Mouse (Mus musculus): ENCODE results near the gene Mcmbp. TPM values are rescaled to one million over a fixed set of nuclear protein-coding genes. Genes with fewer than 3 reads are reported as not detected.

The Mcmbp gene
- total and polyA plus RNA-seq, 2 experiments from 2014 or later, result 42.0 to 43.3 TPM

DNA sequence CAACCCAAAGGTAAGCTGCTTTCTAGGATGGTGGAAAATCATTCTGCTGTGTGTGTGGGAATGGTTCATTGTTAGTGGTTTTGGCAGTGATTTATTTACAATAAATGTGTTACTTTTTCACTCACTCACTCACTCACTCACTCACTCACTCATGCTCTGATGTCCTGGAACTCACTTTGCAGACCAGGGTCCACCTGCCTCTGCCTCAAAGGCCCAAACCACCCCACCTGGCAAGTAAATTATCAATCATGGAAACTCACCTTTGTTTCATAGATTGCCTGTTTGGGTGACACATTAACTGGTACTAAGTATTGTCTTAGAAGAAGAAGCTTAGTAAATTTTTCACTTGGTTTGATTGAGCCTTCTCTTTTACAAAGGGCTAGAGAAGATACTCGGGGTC is 15.1 kb upstream of the Mcmbp start:
- ATAC-seq (no peak), DNase-seq (no peak)
- no peak for TF ChIP-seq CTCF (IDR thresholded peaks at IDR 0.05; ENCODE audit: low read depth)
- no peak overlapping the region for H3K27ac ChIP-seq (ENCODE audit: low read depth, low read length)
- no peaks in the 10 kb centered on the region for H3K4me1 ChIP-seq (ENCODE audit: insufficient read depth)
- H3K9ac ChIP-seq, result no peak overlapping the region
- peaks cover 81% of the 10 kb centered on the region for H3K36me3 ChIP-seq (ENCODE audit: insufficient read depth)
- H3K4me3 ChIP-seq (ENCODE audit: low read depth, low read length), result no peak overlapping the region
- no peak overlapping the region for H3K4me2 ChIP-seq (ENCODE audit: low read depth)
- H3K27me3 ChIP-seq (ENCODE audit: insufficient read depth, low read length), result no peaks in the 10 kb centered on the region
- H3K9me3 ChIP-seq (ENCODE audit: low read length), result no peaks in the 10 kb centered on the region
- 95% methylated on average over 1 of the region's 1 CpGs for WGBS

DNA sequence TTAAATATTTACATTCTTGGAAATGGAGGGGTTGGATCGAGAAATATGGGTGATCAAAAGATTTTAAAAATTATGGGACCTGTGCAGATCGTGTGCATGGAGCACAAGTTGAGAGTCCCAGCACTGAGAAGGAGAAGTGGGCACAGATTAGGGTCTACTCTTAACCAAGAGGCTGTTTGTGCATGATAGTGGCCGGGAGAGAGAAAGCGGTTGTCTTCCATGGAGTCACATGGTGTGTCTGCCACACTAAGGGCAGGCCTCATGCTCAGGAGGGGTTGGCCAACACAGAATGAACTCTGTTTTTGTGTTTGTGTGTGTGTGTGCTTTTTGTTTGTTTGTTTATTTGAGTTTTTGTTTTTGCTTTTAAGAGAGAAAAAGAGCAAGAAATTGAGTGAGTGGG is 11.7 kb upstream of the Mcmbp start:
- H3K27me3 ChIP-seq (ENCODE audit: insufficient read depth, low read length), result no peaks in the 10 kb centered on the region
- H3K36me3 ChIP-seq (ENCODE audit: insufficient read depth), result peaks cover 49% of the 10 kb centered on the region
- H3K4me1 ChIP-seq (ENCODE audit: insufficient read depth), result no peaks in the 10 kb centered on the region
- no peak overlapping the region for H3K4me2 ChIP-seq (ENCODE audit: low read depth)
- no peak overlapping the region for H3K4me3 ChIP-seq (ENCODE audit: low read depth, low read length)
- no peak for TF ChIP-seq CTCF (IDR thresholded peaks at IDR 0.05; ENCODE audit: low read depth)
- H3K27ac ChIP-seq (ENCODE audit: low read depth, low read length), result no peak overlapping the region
- H3K9ac ChIP-seq, result no peak overlapping the region
- H3K9me3 ChIP-seq (ENCODE audit: low read length), result no peaks in the 10 kb centered on the region
- 92% methylated on average over 4 of the region's 4 CpGs for WGBS
- DNase-seq, result no peak
- no peak for ATAC-seq

DNA sequence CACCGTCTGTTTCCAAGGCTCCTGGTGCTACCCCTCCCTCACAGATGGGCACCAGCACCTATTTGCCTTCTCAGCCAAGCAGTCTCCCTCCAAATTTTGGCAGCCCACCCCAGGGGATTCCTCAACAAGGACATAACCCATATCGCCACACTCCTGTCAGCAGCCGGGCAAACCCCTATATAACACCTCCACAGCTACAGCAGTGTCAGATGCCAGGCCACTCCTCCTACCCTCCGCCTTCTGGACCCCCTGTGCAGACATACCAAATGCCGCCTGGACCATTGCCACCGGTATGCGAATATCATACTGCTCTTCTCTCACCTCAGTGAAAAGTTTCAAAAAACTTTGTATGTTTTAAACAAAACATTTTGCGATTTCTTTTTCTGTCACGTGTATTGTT is 10.0 kb upstream of the Mcmbp start:
- no peaks in the 10 kb centered on the region for H3K9me3 ChIP-seq (ENCODE audit: low read length)
- no peak for ATAC-seq
- peaks cover 7% of the 10 kb centered on the region; the same call in 1 of the 2 replicates for H3K4me1 ChIP-seq (ENCODE audit: insufficient read depth)
- TF ChIP-seq CTCF (IDR thresholded peaks at IDR 0.05; ENCODE audit: low read depth), result no peak
- no peak for DNase-seq
- WGBS, result 76% methylated on average over 9 of the region's 9 CpGs
- no peak overlapping the region for H3K4me2 ChIP-seq (ENCODE audit: low read depth)
- peaks cover 37% of the 10 kb centered on the region for H3K36me3 ChIP-seq (ENCODE audit: insufficient read depth)
- H3K4me3 ChIP-seq (ENCODE audit: low read depth, low read length), result no peak overlapping the region
- H3K27me3 ChIP-seq (ENCODE audit: insufficient read depth, low read length), result no peaks in the 10 kb centered on the region
- H3K9ac ChIP-seq, result no peak overlapping the region
- H3K27ac ChIP-seq (ENCODE audit: low read depth, low read length), result no peak overlapping the region

GRCm38 (mm10) chr7:128748758-128749157 is 8.5 kb upstream of the Mcmbp start:
- Histone ChIP-seq H3K4me3 (ENCODE audit: low read depth, low read length) (no peak overlapping the region), H3K36me3 (ENCODE audit: insufficient read depth) (peaks cover 22% of the 10 kb centered on the region), H3K9me3 (ENCODE audit: low read length) (no peaks in the 10 kb centered on the region), H3K4me1 (ENCODE audit: insufficient read depth) (peaks cover 10% of the 10 kb centered on the region), H3K9ac (no peak overlapping the region), H3K27ac (ENCODE audit: low read depth, low read length) (no peak overlapping the region), H3K27me3 (ENCODE audit: insufficient read depth, low read length) (no peaks in the 10 kb centered on the region), H3K4me2 (ENCODE audit: low read depth) (no peak overlapping the region)
- WGBS, result 62% methylated on average over 3 of the region's 3 CpGs
- DNase-seq (no peak), ATAC-seq (no peak)
- no peak for TF ChIP-seq CTCF (IDR thresholded peaks at IDR 0.05; ENCODE audit: low read depth)

DNA sequence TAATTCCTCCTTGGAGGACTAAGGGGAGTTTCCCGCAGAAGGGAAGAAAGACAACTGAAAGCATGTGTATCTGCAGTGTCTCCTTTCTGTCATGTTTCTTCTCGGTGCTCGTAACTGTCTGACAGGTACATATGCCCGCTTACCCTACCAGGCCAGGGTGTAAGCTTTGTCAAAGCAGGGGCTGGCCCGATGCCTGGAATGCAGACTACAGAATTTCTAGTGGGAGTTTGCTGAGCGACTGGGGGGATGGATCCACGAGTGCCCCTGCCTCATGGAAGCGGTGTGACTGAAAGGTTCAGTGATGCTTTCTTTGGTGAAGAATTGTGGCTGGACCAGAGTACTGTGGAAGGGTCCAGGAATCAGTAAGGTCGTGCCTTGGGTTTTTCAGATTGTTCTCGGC is 5.9 kb upstream of the Mcmbp start:
- Histone ChIP-seq H3K4me1 (ENCODE audit: insufficient read depth) (peaks cover 10% of the 10 kb centered on the region), H3K4me3 (ENCODE audit: low read depth, low read length) (no peak overlapping the region), H3K9ac (peak overlapping the region; percentile 95; the same call in 1 of the 2 replicates), H3K4me2 (ENCODE audit: low read depth) (peak overlapping the region; percentile 88), H3K27ac (ENCODE audit: low read depth, low read length) (no peak overlapping the region), H3K36me3 (ENCODE audit: insufficient read depth) (peaks cover 4% of the 10 kb centered on the region), H3K9me3 (ENCODE audit: low read length) (no peaks in the 10 kb centered on the region), H3K27me3 (ENCODE audit: insufficient read depth, low read length) (no peaks in the 10 kb centered on the region)
- DNase-seq, result no peak
- ATAC-seq, result no peak
- TF ChIP-seq CTCF (IDR thresholded peaks at IDR 0.05; ENCODE audit: low read depth), result no peak
- 81% methylated on average over 10 of the region's 10 CpGs for WGBS

DNA sequence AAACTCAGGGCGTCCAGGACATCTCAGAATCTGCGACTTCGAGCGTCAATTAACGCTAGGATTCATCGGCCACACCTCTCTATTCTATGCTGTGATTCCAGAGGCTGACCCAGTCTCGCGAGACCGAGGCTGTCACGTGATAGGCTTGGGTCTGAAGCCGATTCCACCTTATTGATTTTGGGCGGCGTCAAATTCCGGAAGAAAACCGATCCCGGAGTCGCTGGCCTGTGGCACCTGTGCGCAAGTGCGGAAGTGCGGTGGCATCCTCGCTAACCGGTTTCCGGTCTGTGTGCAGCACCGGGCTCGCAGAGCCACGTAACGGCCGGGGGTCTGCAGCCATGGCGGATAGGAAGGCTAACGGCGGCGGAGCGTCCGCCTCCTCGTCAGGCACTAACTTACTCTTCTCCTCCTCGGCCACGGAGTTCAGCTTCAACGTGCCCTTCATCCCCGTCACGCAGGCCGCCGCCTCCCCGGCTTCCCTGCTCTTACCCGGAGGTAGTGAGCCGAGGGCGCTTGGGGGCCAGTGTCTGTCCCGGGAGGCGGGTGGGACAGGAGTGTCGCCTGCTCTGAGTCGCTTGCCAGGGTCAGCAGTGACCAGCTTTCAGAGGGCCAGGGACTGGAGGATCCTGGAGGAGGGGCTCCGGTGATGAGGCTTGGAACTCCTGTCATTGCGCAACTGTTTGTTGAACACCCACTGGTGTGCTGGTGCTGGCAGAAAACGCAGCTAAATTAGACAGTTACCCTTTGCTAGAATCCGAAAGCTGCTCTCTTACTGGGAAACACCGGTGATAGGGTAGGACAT is 4.6 kb upstream of the Mcmbp start, which contains the start of gene Sec23ip:
Gene Sec23ip, plus strand, starts transcription at position 260 of the 802 bp plus-strand sequence.
- Histone ChIP-seq H3K4me1 (ENCODE audit: insufficient read depth) (peaks cover 10% of the 10 kb centered on the region), H3K9me3 (ENCODE audit: low read length) (no peaks in the 10 kb centered on the region), H3K27me3 (ENCODE audit: insufficient read depth, low read length) (no peaks in the 10 kb centered on the region), H3K4me2 (ENCODE audit: low read depth) (peak within 1 kb of the TSS; percentile 88), H3K27ac (ENCODE audit: low read depth, low read length) (peak within 1 kb of the TSS; percentile 84), H3K36me3 (ENCODE audit: insufficient read depth) (no peaks in the 10 kb centered on the region), H3K9ac (peak within 1 kb of the TSS; percentile 95), H3K4me3 (ENCODE audit: low read depth, low read length) (peak within 1 kb of the TSS; percentile 97)
- ATAC-seq (peak; percentile 90), DNase-seq (peak; percentile 98)
- TF ChIP-seq CTCF (IDR thresholded peaks at IDR 0.05; ENCODE audit: low read depth), result no peak
- WGBS, result under 1% methylated on average over 55 of the region's 55 CpGs

- DNase-seq, result no peak
- Histone ChIP-seq H3K4me2 (ENCODE audit: low read depth) (peak overlapping the region; percentile 46), H3K36me3 (ENCODE audit: insufficient read depth) (no peaks in the 10 kb centered on the region), H3K27me3 (ENCODE audit: insufficient read depth, low read length) (no peaks in the 10 kb centered on the region), H3K27ac (ENCODE audit: low read depth, low read length) (no peak overlapping the region), H3K9ac (peak overlapping the region; percentile 46; the same call in 1 of the 2 replicates), H3K9me3 (ENCODE audit: low read length) (no peaks in the 10 kb centered on the region), H3K4me1 (ENCODE audit: insufficient read depth) (peaks cover 13% of the 10 kb centered on the region), H3K4me3 (ENCODE audit: low read depth, low read length) (no peak overlapping the region)
- TF ChIP-seq CTCF (IDR thresholded peaks at IDR 0.05; ENCODE audit: low read depth), result no peak
- WGBS, result 63% methylated on average over 2 of the region's 2 CpGs
- no peak for ATAC-seq
Observed at GRCm38 (mm10) chr7:128743898-128744297, 3.6 kb upstream of the Mcmbp start.
